Mouse (Mus musculus) left cerebral cortex, adult 2 months (tissue): ENCODE results near the gene Ctnna2. TPM values are rescaled to one million over a fixed set of nuclear protein-coding genes. Genes with fewer than 3 reads are reported as not detected.

ENCODE experiments used
- DNase-seq, 2 experiments: peaks; one replicate each; pipeline ENCODE4 v3.0.0; 2021 to 2022; ENCODE audit warnings: low spot score in 2 of 2, mixed read lengths in 1 of 2; ENCODE audit errors: extremely low spot score in 1 of 2
- H3K27ac ChIP-seq: fragments of 200-600 bp; 2 replicates; pipeline ENCODE4 v1.8.1; 2022
- H3K4me3 ChIP-seq: fragments of 200-600 bp; 2 replicates; pipeline ENCODE4 v1.8.1; 2022
- CTCF ChIP-seq: fragments of 200-600 bp; IDR thresholded peaks from 2 replicates; pipeline ENCODE4 v1.8.1; 2022; ENCODE audit warnings: antibody characterized with exemption, mild to moderate bottlenecking, moderate library complexity
- intact Hi-C: fragments of 180-260 bp; cut with DNase I; formaldehyde crosslinking; loops from one replicate; pipeline ENCODE4 v1.15.1; 2025
- total RNA-seq, 2 experiments: library from RNA; stranded (reverse); gene quantifications; 2 replicates each; pipeline ENCODE4 v1.2.3; 2021

Ctnna2 gene
- total RNA-seq, 2 experiments from 2014 or later = 112 to 114 TPM

DNA sequence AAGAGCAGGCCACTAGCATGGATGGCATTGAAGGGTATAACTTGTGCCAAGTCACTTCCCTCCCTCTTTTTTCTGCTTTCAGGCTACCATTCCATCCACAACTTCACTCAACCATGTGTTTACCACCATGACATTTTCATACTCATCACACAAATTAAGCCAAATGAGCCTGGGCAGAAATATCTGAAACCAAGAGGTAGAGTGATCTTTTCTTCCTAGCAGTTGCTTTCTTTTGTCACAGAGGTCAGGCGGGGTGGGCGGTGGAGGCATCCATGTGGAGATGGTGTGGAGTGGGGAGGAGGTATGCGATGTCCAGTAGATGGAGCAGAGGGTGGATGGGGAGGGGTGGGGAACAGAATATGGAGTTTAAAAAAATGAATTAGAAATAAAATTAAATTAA, 672.7 kb downstream of the Ctnna2 start:
- no peak for DNase-seq
- Histone ChIP-seq H3K4me3 (no peak overlapping the region), H3K27ac (no peak overlapping the region)
- TF ChIP-seq CTCF = no peak
- intact Hi-C loops = no loop called here

DNA sequence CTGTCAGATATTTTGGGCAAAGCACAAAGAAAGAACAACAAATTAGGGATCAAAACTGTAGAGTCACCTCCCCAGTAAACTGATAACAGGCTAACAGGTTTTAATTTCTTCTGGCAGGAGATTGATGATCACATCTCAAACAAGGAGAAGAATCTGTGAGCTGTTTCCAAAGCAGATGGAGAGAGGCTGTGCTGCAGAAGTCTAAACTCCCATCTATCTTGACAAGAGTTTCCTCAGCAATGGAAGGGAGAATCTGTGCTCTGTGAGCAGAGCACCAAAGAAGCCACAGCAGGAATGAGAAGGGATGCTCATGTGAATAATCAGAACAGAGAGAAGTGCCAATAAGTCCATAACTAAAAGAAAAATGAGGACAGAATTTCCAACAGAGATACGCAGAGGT, 678.2 kb downstream of the Ctnna2 start:
- H3K27ac ChIP-seq = no peak overlapping the region
- intact Hi-C loops = no loop called here
- DNase-seq = no peak

DNA sequence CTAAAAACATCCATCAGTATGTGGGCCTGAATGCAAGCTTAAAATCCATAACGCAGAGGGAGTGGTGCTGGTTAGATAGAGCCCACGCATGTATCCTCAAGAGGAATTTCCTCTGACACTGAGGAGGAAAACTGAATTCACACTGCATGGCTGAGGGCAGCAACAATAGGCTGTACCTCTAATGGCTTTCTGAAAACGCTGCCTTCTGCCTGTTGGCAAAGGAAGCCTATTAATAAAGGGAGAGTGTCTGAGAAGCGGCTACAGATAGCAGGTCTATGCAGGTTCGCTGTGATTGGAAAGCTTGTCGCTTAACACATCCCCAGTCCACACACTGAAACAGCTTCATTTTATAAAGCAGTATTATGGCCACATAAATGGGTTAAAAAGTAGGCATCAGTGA, 688.1 kb downstream of the Ctnna2 start:
- intact Hi-C loops = loop anchor here (10.0 kb wide), 1 partner anchor 183 kb away; no protein-coding TSS in a partner anchor
- no peak overlapping the region for H3K4me3 ChIP-seq
- DNase-seq = no peak
- no peak overlapping the region for H3K27ac ChIP-seq
- no peak for TF ChIP-seq CTCF

More for the DNA sequence above, 678.2 kb downstream of the Ctnna2 start:
- TF ChIP-seq CTCF = no peak
- H3K4me3 ChIP-seq = no peak overlapping the region

DNA sequence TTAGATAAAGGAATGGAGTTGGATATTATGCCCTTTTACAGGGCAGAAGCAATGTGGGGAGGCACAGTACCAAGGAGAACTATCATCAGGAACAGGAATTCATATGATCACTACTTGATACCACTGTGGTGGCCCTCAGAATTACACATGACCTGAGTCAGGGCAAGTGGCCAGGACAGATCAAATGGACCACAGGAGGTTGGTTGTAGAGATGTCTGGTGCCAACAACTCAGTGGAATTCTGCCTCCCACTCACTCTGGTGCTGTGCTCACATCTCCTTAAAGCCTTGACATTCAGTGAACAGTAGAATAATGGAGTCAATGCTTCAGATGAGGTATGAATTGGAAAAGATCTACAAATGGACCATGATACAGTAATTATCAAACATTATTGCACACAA, 691.1 kb downstream of the Ctnna2 start:
- no peak for DNase-seq
- H3K4me3 ChIP-seq = no peak overlapping the region
- H3K27ac ChIP-seq = no peak overlapping the region
- intact Hi-C loops = no loop called here
- TF ChIP-seq CTCF = no peak

DNA sequence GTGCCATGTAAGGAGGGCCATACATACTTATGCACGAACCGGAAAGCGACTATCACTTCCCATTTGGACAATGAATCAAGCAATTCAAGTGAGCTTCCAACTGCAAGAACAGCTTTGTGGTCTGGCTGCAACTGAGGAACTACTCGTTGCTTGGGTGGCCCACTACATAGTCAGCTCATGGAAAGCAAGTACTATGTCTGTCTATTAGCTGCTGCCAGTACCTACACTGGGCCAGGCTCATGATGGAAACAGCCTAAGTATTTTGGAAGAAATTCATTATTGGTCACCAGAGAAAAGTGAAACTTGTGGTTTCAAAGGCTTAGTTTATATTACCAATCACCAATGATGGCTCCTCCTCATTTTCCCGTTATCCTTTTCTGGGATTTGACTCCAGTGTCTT, 693.2 kb downstream of the Ctnna2 start:
- TF ChIP-seq CTCF = no peak
- Histone ChIP-seq H3K4me3 (no peak overlapping the region), H3K27ac (no peak overlapping the region)
- intact Hi-C loops = no loop called here
- no peak for DNase-seq

DNA sequence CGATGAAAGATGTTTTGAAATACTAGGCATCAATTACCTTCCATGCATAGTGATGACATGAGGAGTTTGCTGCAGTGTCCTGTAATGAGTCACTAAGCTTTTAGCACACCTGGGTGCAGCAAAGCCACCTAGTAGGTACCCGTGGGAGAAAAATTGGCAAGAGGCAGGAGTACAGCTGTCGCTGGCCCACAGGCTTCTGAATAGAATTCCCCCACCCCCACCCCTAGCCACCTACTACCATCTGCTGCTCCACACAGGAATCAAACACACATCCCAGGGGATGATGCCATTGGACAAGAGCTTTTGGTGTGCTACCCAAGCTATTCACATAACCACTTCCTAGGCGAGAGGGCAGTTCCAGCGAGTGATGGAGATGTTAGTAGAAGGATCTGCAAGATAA, 700.7 kb downstream of the Ctnna2 start:
- DNase-seq = peak in 1 of 2 experiments; percentile 30
- Histone ChIP-seq H3K4me3 (no peak overlapping the region), H3K27ac (no peak overlapping the region)
- TF ChIP-seq CTCF = no peak
- intact Hi-C loops = loop anchor here (1.0 kb wide), 1 partner anchor 80 kb away; no protein-coding TSS in a partner anchor

DNA sequence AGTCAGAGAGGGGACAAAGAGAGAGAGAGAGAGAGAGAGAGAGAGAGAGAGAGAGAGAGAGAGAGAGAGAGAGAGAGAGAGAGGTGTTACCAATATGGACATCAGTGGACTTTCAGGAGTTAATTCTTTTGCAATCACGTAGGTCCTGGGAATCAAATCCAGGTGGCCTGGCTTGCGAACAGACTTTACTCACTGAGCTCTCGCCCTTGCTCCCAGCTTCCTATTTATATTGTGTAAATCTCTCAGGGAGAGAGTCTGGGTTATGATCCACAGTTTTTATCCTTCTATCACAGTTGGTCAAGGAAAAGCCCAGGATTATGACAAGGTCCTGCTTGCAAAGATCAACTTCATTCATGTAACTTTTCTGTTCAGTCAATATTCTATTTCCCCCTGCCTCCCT, 714.3 kb downstream of the Ctnna2 start:
- DNase-seq = no peak
- TF ChIP-seq CTCF = no peak
- Histone ChIP-seq H3K27ac (no peak overlapping the region), H3K4me3 (no peak overlapping the region)
- intact Hi-C loops = no loop called here

DNA sequence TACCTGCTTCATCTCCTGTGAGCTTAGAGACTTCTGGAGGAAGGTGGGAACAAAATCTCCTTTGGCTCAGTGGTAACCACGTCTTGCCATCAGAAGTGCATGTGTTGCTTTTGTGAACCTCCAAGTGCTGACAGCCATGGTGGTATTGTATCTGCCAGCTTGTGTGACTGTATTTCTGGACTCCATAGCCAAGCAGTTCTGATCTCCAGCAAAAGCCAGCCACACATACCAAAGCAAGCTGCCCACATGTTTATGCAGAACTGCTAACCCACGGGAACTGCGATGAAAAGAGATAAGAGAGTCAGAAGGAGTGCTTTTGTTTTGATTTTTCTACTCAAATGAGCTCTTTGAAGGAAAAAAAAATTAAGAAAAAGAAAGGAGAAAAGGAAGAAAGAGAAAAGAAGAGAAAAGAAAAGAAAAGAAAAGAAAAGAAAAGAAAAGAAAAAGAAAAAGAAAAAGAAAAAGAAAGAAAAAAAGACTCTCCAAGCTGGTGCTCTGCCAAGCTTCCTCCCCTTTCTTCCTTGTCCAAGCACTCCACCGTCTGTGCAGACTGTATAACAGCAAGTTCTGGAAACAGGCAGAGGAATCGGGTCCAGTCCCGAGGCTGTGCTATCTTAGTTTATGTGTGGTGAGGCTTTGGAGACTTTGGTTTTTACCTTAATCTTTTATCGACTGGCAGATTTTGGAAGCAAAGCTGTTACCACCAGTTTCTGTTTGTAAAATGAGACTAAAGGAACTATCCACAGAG, 722.0 kb downstream of the Ctnna2 start:
- TF ChIP-seq CTCF = peak; percentile 58
- no peak for DNase-seq
- Histone ChIP-seq H3K4me3 (no peak overlapping the region), H3K27ac (peak overlapping the region; percentile 11)
- intact Hi-C loops = loop anchor here (5.0 to 10.0 kb wide), 2 partner anchors 100 to 563 kb away; no protein-coding TSS in a partner anchor

DNA sequence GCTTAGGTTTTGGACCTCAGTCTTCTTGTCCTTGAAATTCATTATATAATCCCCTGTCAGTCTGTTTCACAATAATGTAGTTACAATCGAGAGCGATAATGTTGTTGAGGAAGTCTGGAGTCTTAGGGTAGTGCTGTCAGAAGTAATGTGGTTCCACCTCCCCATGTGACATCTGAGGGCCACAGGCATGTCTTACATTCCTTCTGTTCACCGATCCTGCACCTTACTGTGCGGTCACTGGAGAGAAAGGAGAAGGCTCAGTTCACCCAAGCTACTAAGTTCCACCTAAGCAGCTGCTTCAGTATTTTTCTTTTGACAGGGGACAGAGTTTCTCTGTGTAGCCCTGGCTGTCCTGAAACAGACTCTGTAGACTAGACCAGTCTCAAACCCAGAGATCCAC, 723.2 kb downstream of the Ctnna2 start:
- TF ChIP-seq CTCF = no peak
- H3K27ac ChIP-seq = no peak overlapping the region
- DNase-seq = no peak
- intact Hi-C loops = loop anchor here (5.0 to 10.0 kb wide), 2 partner anchors 101 to 562 kb away; no protein-coding TSS in a partner anchor
- H3K4me3 ChIP-seq = no peak overlapping the region

DNA sequence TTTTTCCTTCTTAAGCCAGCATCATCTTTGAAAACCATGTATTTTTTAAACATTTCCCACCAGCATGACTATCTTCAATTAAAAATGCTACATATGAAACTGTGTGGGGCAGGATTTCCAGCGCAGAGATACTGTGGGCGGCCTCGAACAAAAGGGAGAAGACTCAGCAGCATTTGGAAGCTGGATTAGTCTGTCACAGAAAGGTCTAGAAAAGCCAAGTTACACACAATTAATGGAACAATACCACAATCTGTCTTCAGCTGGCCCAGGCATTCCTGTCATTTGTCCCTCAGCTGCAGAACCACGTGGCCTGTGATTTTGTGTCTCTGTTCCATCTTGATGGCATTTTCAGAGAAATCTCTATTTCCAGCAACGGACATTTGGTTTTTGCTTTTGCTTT, 726.0 kb downstream of the Ctnna2 start:
- peak in 1 of 2 experiments; percentile 28 for DNase-seq
- TF ChIP-seq CTCF = no peak
- Histone ChIP-seq H3K27ac (no peak overlapping the region), H3K4me3 (no peak overlapping the region)
- intact Hi-C loops = loop anchor here (10.0 kb wide), 1 partner anchor 559 kb away; no protein-coding TSS in a partner anchor

DNA sequence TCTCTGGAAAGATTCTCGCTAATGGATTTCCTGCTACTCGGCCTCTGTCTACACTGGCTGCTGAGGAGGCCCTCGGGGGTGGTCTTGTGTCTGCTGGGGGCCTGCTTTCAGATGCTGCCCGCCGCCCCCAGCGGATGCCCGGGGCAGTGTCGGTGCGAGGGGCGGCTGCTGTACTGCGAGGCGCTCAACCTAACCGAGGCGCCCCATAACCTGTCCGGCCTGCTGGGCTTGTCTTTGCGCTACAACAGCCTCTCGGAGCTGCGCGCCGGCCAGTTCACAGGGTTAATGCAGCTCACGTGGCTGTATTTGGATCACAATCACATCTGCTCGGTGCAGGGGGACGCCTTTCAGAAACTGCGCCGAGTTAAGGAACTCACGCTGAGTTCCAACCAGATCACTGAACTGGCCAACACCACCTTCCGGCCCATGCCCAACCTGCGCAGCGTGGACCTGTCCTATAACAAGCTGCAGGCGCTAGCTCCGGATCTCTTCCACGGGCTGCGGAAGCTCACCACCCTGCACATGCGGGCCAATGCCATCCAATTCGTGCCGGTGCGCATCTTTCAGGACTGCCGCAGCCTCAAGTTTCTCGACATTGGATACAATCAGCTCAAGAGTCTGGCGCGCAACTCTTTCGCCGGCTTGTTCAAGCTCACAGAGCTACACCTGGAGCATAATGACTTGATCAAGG, 735.8 kb downstream of the Ctnna2 start:
- DNase-seq = peak; percentile 56 to 61
- H3K27ac ChIP-seq = peak overlapping the region; percentile 95
- H3K4me3 ChIP-seq = peak overlapping the region; percentile 74
- TF ChIP-seq CTCF = peak; percentile 32
- intact Hi-C loops = loop anchor here (5.0 to 10.0 kb wide), 3 partner anchors 201 to 489 kb away; no protein-coding TSS in a partner anchor
